Mouse (Mus musculus): ENCODE measurements around the gene Nup88.

Nup88 gene

DNA sequence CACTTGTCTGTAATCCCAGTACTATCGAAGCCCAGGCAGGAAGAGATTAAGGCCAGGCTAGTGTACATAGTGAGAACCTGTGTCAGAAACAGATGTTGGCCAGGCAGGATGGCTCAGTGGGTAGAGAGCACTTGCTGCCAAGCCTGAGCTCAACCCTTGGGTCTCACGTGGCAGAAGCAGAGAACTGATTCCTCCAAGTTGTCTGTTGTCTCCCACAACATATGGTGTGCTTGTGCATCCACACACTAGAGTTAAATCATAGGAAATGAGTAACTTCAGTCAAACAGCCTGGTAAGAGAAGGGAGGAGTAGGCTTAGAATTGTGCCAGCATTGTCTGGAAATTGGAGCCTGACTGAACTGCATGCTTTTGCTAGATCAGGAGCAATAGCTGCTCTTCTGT, 5.4 kb upstream of the Nup88 start:
- Histone ChIP-seq H3K9me3 (ENCODE audit: low read length) (no peaks in the 10 kb centered on the region), H3K27me3 (ENCODE audit: insufficient read depth, low read length) (no peaks in the 10 kb centered on the region), H3K36me3 (ENCODE audit: insufficient read depth, low read length) (peaks cover 86% of the 10 kb centered on the region), H3K4me1 (replicated peaks; ENCODE audit: low read depth, low read length) (peaks cover 39% of the 10 kb centered on the region), H3K4me3 (replicated peaks; ENCODE audit: low read length) (no peak overlapping the region)
- TF ChIP-seq CTCF (conservative IDR thresholded peaks at IDR 0.05; ENCODE audit: low read length) (no peak), NANOG (IDR thresholded peaks at IDR 0.05; ENCODE audit: borderline replicate concordance, low read length) (no peak), POU5F1 (IDR thresholded peaks at IDR 0.05; ENCODE audit: borderline replicate concordance, low read length) (no peak)

- Histone ChIP-seq H3K4me3 (replicated peaks; ENCODE audit: low read length) (no peak overlapping the region), H3K27me3 (ENCODE audit: insufficient read depth, low read length) (no peaks in the 10 kb centered on the region), H3K4me1 (replicated peaks; ENCODE audit: low read depth, low read length) (peaks cover 28% of the 10 kb centered on the region), H3K36me3 (ENCODE audit: insufficient read depth, low read length) (peaks cover 74% of the 10 kb centered on the region), H3K9me3 (ENCODE audit: low read length) (no peaks in the 10 kb centered on the region)
- TF ChIP-seq POU5F1 (IDR thresholded peaks at IDR 0.05; ENCODE audit: borderline replicate concordance, low read length) (no peak), CTCF (conservative IDR thresholded peaks at IDR 0.05; ENCODE audit: low read length) (peak; percentile 39), NANOG (IDR thresholded peaks at IDR 0.05; ENCODE audit: borderline replicate concordance, low read length) (no peak)
Observed at GRCm38 (mm10) chr11:70973947-70974346, 4.2 kb upstream of the Nup88 start.

GRCm38 (mm10) chr11:70972586-70972985, 2.8 kb upstream of the Nup88 start:
- no peak for TF ChIP-seq POU5F1 (IDR thresholded peaks at IDR 0.05; ENCODE audit: borderline replicate concordance, low read length)
- TF ChIP-seq CTCF (conservative IDR thresholded peaks at IDR 0.05; ENCODE audit: low read length): no peak
- TF ChIP-seq NANOG (IDR thresholded peaks at IDR 0.05; ENCODE audit: borderline replicate concordance, low read length): no peak
- Histone ChIP-seq H3K9me3 (ENCODE audit: low read length) (no peaks in the 10 kb centered on the region), H3K27me3 (ENCODE audit: insufficient read depth, low read length) (no peaks in the 10 kb centered on the region), H3K36me3 (ENCODE audit: insufficient read depth, low read length) (peaks cover 67% of the 10 kb centered on the region), H3K4me1 (replicated peaks; ENCODE audit: low read depth, low read length) (peaks cover 27% of the 10 kb centered on the region), H3K4me3 (replicated peaks; ENCODE audit: low read length) (no peak overlapping the region)

GRCm38 (mm10) chr11:70970560-70971540, 1.1 kb upstream of the Nup88 start:
- Histone ChIP-seq H3K4me3 (replicated peaks; ENCODE audit: low read length) (peak overlapping the region; percentile 95), H3K27me3 (ENCODE audit: insufficient read depth, low read length) (no peaks in the 10 kb centered on the region), H3K36me3 (ENCODE audit: insufficient read depth, low read length) (peaks cover 61% of the 10 kb centered on the region), H3K4me1 (replicated peaks; ENCODE audit: low read depth, low read length) (peaks cover 32% of the 10 kb centered on the region), H3K9me3 (ENCODE audit: low read length) (no peaks in the 10 kb centered on the region)
- TF ChIP-seq CTCF (conservative IDR thresholded peaks at IDR 0.05; ENCODE audit: low read length): peak; percentile 40
- no peak for TF ChIP-seq NANOG (IDR thresholded peaks at IDR 0.05; ENCODE audit: borderline replicate concordance, low read length)
- TF ChIP-seq POU5F1 (IDR thresholded peaks at IDR 0.05; ENCODE audit: borderline replicate concordance, low read length): no peak

- TF ChIP-seq CTCF (conservative IDR thresholded peaks at IDR 0.05; ENCODE audit: low read length) (no peak), POU5F1 (IDR thresholded peaks at IDR 0.05; ENCODE audit: borderline replicate concordance, low read length) (no peak), NANOG (IDR thresholded peaks at IDR 0.05; ENCODE audit: borderline replicate concordance, low read length) (no peak)
- Histone ChIP-seq H3K27me3 (ENCODE audit: insufficient read depth, low read length) (no peaks in the 10 kb centered on the region), H3K4me1 (replicated peaks; ENCODE audit: low read depth, low read length) (peaks cover 47% of the 10 kb centered on the region), H3K9me3 (ENCODE audit: low read length) (no peaks in the 10 kb centered on the region), H3K4me3 (replicated peaks; ENCODE audit: low read length) (peak overlapping the region; percentile 97), H3K36me3 (ENCODE audit: insufficient read depth, low read length) (peaks cover 61% of the 10 kb centered on the region)
Observed at GRCm38 (mm10) chr11:70969271-70969794, 440 bp downstream of the Nup88 start.

DNA sequence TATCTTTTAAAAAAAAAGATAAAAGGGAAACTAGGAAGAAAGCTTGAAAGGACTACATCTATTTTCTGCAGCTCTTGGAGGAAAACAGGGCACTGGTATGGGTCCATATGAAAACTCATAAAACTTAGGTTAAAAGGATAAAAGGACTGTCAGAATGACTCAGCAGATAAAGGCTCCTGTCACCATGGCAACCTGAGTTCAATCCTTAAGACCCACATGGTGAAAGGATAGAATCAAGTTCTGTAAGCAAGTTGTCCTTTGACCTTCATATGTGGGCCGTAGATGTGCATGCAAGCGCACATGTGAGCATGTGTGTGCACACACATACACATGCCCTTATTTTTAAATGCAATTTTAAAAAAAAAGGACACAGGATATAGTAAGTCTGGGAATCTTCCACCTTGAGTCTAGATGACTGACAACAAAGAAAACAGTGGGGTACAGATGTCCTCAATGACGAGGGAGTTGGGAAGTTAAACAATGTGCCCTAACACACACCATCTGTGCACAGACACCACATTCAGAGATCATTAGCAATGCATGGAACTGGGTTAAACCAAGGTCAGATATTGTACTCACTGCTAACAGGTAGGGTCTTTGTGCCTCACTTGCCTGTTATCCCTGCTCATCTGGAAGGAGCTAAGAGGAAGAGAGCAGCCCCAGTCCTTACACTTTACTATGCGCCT, 5.4 kb downstream of the Nup88 start:
- no peak overlapping the region for H3K4me3 ChIP-seq (replicated peaks; ENCODE audit: low read length)
- H3K27me3 ChIP-seq (ENCODE audit: insufficient read depth, low read length): no peaks in the 10 kb centered on the region
- peaks cover 82% of the 10 kb centered on the region for H3K4me1 ChIP-seq (replicated peaks; ENCODE audit: low read depth, low read length)
- TF ChIP-seq CTCF (conservative IDR thresholded peaks at IDR 0.05; ENCODE audit: low read length) (no peak), NANOG (IDR thresholded peaks at IDR 0.05; ENCODE audit: borderline replicate concordance, low read length) (no peak), POU5F1 (IDR thresholded peaks at IDR 0.05; ENCODE audit: borderline replicate concordance, low read length) (no peak)
- H3K36me3 ChIP-seq (ENCODE audit: insufficient read depth, low read length): peaks cover 83% of the 10 kb centered on the region
- H3K9me3 ChIP-seq (ENCODE audit: low read length): no peaks in the 10 kb centered on the region

GRCm38 (mm10) chr11:70960786-70961554, 8.8 kb downstream of the Nup88 start:
- Histone ChIP-seq H3K27me3 (ENCODE audit: insufficient read depth, low read length) (no peaks in the 10 kb centered on the region), H3K4me3 (replicated peaks; ENCODE audit: low read length) (no peak overlapping the region), H3K36me3 (ENCODE audit: insufficient read depth, low read length) (peaks cover 99% of the 10 kb centered on the region), H3K4me1 (replicated peaks; ENCODE audit: low read depth, low read length) (peaks cover 74% of the 10 kb centered on the region), H3K9me3 (ENCODE audit: low read length) (no peaks in the 10 kb centered on the region)
- no peak for TF ChIP-seq NANOG (IDR thresholded peaks at IDR 0.05; ENCODE audit: borderline replicate concordance, low read length)

- no peak for TF ChIP-seq POU5F1 (IDR thresholded peaks at IDR 0.05; ENCODE audit: borderline replicate concordance, low read length)
- H3K36me3 ChIP-seq (ENCODE audit: insufficient read depth, low read length): peaks cover 99% of the 10 kb centered on the region
- H3K4me3 ChIP-seq (replicated peaks; ENCODE audit: low read length): no peak overlapping the region
- no peaks in the 10 kb centered on the region for H3K27me3 ChIP-seq (ENCODE audit: insufficient read depth, low read length)
- H3K4me1 ChIP-seq (replicated peaks; ENCODE audit: low read depth, low read length): peaks cover 28% of the 10 kb centered on the region
- no peaks in the 10 kb centered on the region for H3K9me3 ChIP-seq (ENCODE audit: low read length)
Observed at GRCm38 (mm10) chr11:70954711-70955110, 15.1 kb downstream of the Nup88 start.
